Mouse (Mus musculus): ENCODE data around the gene Arvcf. TPM values are rescaled to one million over a fixed set of nuclear protein-coding genes. Genes with fewer than 3 reads are reported as not detected.

Arvcf gene
- polyA plus RNA-seq, 1 experiment = 15.6 TPM

- no peak for DNase-seq (ENCODE audit: low spot score)
These were observed 80.6 kb downstream of the Arvcf start for GRCm38 (mm10) chr16:18428516-18429042.

DNA sequence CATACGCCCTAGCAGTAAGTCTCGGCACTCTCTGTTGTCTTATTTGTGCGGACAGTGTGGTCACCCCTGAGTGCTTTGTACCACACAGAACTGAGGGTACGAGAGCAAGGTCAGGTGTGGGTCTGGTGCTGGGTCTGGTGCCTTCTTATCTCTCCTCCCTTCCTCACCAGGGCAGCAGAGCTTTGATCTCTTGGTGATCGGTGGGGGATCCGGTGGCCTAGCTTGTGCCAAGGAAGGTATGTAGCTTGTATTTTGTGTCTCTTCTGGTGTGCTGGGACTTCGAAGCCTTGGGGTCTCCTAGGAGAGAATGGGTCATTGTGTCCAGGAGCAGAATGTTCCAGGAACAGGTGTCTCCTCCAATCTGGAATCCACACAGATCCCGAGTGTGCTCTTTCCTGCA is 81.7 kb downstream of the Arvcf start:
- DNase-seq (ENCODE audit: low spot score) = no peak

GRCm38 (mm10) chr16:18430641-18431212 is 82.7 kb downstream of the Arvcf start:
- DNase-seq (ENCODE audit: low spot score) = no peak

DNA sequence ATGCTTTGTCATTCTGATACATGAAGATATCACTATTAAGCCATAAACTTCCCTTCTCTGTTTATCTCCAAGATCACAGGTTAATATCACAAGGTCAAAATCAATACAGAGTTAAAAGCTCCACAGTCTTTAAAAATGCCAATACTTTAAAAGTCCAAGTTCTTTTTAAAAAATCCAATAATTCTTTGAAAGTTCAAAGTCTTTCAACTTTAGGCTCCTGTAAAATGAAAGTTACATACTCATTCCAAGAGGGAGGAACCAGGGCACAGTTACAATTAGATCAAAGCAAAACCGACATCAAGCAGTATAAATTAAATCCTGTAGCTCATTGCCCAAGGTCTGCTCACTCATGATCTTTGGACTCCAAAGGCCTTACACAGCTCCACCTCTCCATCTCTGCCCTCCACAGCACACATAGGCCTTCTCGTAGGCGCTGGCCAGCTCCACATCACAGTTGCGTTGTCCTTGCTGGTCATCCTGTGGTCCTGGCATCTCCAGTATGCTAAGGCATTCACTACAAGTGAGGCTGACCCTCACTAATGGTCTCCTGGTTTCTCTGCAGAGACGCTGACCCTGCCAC is 85.4 kb downstream of the Arvcf start:
- DNase-seq (ENCODE audit: low spot score) = no peak

DNA sequence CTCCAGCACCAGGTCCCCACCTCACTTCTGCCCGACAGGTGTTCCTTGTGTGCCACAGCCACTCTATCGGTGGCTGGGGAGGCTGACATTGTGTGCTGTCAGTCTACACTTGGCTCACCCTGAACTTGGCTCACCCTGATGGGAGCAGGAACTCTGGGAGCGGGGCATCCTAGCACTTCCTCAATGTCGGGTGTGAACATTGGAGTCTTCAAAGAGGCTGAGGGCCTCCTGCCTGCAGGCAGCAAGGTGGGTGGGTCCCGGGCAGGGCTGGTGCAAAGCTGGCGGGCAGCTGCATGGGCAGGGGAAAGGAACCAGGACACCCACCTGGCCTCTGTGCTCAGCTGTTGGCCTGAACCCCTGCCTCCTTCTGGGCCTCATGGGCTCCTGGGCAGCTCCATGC is 88.1 kb downstream of the Arvcf start:
- DNase-seq (ENCODE audit: low spot score) = no peak

DNA sequence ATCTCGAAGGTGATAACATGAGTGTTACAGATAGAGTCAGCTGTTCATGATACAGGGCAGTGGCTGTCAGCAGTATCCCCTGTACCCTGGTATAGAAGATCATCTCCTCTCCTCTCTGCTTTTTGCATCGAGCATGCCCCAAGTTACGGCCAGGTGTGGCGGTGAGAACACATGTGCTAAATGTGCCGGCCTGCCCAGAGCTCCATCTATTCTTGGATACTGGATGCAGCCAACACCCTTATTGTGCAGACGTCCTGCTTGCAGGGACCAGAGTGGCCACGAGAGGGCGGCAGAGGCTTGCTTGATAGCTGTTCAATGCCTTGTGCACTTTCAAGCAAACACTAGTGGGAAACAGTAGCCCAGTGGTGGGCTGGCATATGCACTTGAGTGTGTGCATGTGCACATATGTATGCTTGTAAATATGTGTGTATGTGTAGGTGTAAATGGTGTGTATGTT is 95.4 kb downstream of the Arvcf start:
- DNase-seq (ENCODE audit: low spot score) = peak; percentile 90

GRCm38 (mm10) chr16:18447243-18447642 is 99.3 kb downstream of the Arvcf start:
- DNase-seq (ENCODE audit: low spot score) = no peak

DNA sequence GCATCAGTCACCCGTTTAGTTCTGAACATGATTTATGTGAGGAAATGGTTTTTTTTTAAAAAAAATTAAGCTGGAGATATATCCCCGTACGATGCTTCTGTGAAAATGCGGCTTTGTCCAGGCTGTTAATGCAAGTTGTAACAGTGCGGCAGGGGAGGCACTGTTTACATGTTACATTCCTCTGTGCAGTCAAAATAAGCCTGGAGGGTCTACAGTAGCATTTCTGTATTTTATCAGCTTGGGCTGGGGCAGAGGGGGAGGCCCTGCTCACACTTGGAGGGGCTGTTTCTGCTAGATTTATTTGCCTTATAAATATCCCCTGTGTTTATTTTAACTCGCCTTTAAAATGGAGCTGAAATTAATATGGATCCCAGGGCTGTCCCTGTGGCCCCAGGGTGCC is 100.1 kb downstream of the Arvcf start:
- DNase-seq (ENCODE audit: low spot score) = no peak

DNA sequence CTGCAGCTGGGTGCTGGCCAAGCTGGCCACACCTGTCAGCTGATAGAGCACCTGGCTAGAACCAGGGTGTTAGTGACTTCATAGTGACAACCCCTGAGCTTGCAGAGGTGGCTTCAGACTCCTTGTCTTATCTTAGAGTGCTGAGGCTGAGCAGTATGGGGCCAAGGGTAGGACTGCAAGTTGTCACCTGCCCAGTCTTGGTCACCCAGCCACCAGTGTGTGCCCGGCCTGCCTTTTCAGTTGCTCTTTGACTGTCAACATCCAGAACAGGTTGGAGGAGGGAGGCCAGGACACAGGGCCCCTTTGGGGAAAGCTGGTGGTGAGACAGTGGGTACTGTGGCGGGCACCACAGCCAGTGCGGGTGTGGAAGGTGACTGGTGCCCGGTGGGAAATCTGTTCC is 101.0 kb downstream of the Arvcf start:
- no peak for DNase-seq (ENCODE audit: low spot score)

DNA sequence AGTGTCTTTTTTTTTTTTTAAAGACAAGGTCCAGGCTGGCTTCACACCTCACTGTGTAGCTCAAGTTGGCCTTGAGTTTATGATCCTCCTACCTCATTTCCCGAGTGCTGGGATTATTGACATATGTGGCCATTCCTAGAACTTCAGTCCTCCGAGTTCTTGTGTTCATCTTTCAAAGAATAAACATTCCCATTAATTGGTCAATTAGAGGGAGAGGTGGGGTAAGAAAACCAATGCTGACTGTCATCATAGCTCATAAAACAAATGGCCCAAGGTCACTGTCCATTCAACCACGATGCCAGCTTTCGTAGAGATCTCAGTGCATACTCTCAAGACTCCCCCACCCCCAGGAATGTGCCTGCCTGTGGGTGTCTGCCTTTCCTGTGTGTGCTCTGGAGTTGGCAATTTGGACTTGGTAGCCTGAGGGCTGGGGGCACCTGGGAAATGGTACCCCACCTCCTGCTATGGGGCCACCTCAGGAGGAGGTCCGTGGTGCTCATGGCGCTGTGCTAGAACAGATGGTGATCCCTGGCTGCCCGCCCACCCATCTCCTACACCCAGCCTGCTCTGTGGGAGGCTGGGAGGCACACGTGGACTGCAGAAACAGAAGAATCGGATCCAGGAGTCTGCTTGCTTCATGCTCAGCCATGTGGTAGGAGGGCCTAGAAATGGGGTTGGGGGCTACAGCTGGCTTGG is 103.7 kb downstream of the Arvcf start:
- DNase-seq (ENCODE audit: low spot score) = no peak

- no peak for DNase-seq (ENCODE audit: low spot score)
These were observed 104.4 kb downstream of the Arvcf start for GRCm38 (mm10) chr16:18452361-18452862.

DNA sequence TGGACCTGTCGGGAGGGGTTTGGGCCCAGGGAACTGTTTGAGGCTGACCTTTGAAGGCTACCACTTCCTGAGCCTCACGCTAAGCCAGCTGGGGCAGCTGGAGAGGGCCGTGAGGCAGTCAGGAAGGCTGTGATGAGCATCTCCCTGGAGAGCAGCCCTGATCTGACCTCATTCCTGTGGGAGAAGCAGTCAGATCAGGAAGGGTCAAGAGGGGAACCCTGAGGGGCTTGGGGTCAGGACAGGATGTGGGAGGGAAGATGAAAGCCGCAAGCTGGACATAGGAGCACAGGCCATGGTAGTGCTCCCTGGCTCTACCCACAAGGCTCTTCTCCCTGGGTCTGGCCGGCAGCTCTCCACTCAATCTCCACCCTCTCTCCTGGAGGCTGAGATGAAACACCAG is 105.9 kb downstream of the Arvcf start:
- no peak for DNase-seq (ENCODE audit: low spot score)

GRCm38 (mm10) chr16:18455407-18455806 is 107.4 kb downstream of the Arvcf start:
- DNase-seq (ENCODE audit: low spot score) = no peak

Other genes starting within 250 kb of the Arvcf start
- 4.3 and 4.9 TPM in 2 replicates for gene Rtn4r, start 220.5 kb upstream of the Arvcf start, polyA plus RNA-seq (2012; rRNA removed)
- not detected in 2 replicates for gene Ccdc188, start 130.3 kb upstream of the Arvcf start, polyA plus RNA-seq (2012; rRNA removed)
- gene Zdhhc8, start 113.0 kb upstream of the Arvcf start, polyA plus RNA-seq (2012; rRNA removed) = 27.3 and 35.1 TPM in 2 replicates
- gene Trmt2a, start 99.5 kb upstream of the Arvcf start, polyA plus RNA-seq (2012; rRNA removed) = 55.6 and 56.7 TPM in 2 replicates
- 88.4 and 90.6 TPM in 2 replicates for gene Ranbp1, start 99.5 kb upstream of the Arvcf start, polyA plus RNA-seq (2012; rRNA removed)
- gene Gm49776, start 89.9 kb upstream of the Arvcf start, polyA plus RNA-seq (2012; rRNA removed) = not detected in 2 replicates
- gene Dgcr8, start 58.9 kb upstream of the Arvcf start, polyA plus RNA-seq (2012; rRNA removed) = 24.7 and 25.8 TPM in 2 replicates
- gene Tango2, start 79 bp upstream of the Arvcf start, polyA plus RNA-seq (2012; rRNA removed) = 36.6 and 43.0 TPM in 2 replicates
- 16.5 and 21.5 TPM in 2 replicates for gene Txnrd2, start 78.2 kb downstream of the Arvcf start, polyA plus RNA-seq (2012; rRNA removed)
- gene Comt, start 78.7 kb downstream of the Arvcf start, polyA plus RNA-seq (2012; rRNA removed) = 169 and 205 TPM in 2 replicates
- gene Gnb1l, start 150.5 kb downstream of the Arvcf start, polyA plus RNA-seq (2012; rRNA removed) = 7.9 and 8.4 TPM in 2 replicates
- gene Rtl10, start 150.7 kb downstream of the Arvcf start, polyA plus RNA-seq (2012; rRNA removed) = 4.4 and 5.6 TPM in 2 replicates
- 2.0 and 4.1 TPM in 2 replicates for gene Tbx1, start 242.5 kb downstream of the Arvcf start, polyA plus RNA-seq (2012; rRNA removed)